Mouse (Mus musculus) embryonic facial prominence, embryonic 15.5 days (tissue): ENCODE data around the gene Atp2a1. TPM values are rescaled to one million over a fixed set of nuclear protein-coding genes. Genes with fewer than 3 reads are reported as not detected.
A peak's percentile ranks its signal among the peaks of the same experiment; 100 is the strongest.

Experiments
- ATAC-seq: fragments of 200-750 bp; cut with Nextera tagmentation; 2 replicates; pipeline ENCODE4 v1.8.0; 2017; ENCODE audit warnings: low read depth, moderate TSS enrichment; ENCODE audit not compliant: insufficient number of reproducible peaks, low FRiP score, low TSS enrichment
- H3K27ac ChIP-seq: fragments of 300-500 bp; sonication (generic); replicated peaks from 2 replicates; pipeline ENCODE4 v1.5.1; 2015; ENCODE audit warnings: mild to moderate bottlenecking, inconsistent platforms
- H3K27me3 ChIP-seq: fragments of 300-500 bp; sonication (generic); 2 replicates; pipeline ENCODE4 v1.6.1; 2015; ENCODE audit warnings: inconsistent platforms
- H3K36me3 ChIP-seq: fragments of 300-500 bp; sonication (generic); 2 replicates; pipeline ENCODE4 v1.6.1; 2015; ENCODE audit warnings: mild to moderate bottlenecking, inconsistent platforms
- H3K4me1 ChIP-seq: fragments of 300-500 bp; sonication (generic); 2 replicates; pipeline ENCODE4 v1.6.1; 2015; ENCODE audit warnings: inconsistent platforms
- H3K4me2 ChIP-seq: fragments of 300-500 bp; sonication (generic); replicated peaks from 2 replicates; pipeline ENCODE4 v1.6.1; 2015; ENCODE audit warnings: mild to moderate bottlenecking, inconsistent platforms
- H3K4me3 ChIP-seq: fragments of 300-500 bp; sonication (generic); replicated peaks from 2 replicates; pipeline ENCODE4 v1.5.1; 2015; ENCODE audit warnings: mild to moderate bottlenecking, inconsistent platforms
- H3K9ac ChIP-seq: fragments of 300-500 bp; sonication (generic); 2 replicates; pipeline ENCODE4 v1.6.1; 2015; ENCODE audit warnings: inconsistent platforms
- H3K9me3 ChIP-seq: fragments of 300-500 bp; sonication (generic); replicated peaks from 2 replicates; pipeline ENCODE4 v1.6.1; 2016; ENCODE audit warnings: inconsistent platforms
- WGBS: fragments of 180-500 bp; shearing (Covaris S2); methylation state at CpG from one replicate; pipeline ENCODE4 v1.1.7; 2015; 5-methylcytosine and 5-hydroxymethylcytosine counted together
- polyA plus RNA-seq: library from polyadenylated mRNA; unstranded; fragments of >200 nt; fragmentation: Nextera tagmentation; extraction: Ambion mirVana; gene quantifications from 2 replicates; pipeline ENCODE4 v1.2.1, GENCODE M21; 2015

Gene Atp2a1
- polyA plus RNA-seq, 1 experiment from 2014 or later = 103 TPM

GRCm38 (mm10) chr7:126428631-126429502 lies 34.0 kb downstream of the Atp2a1 start, which contains the start of gene Rabep2:
Gene Rabep2 (plus strand): TSS chr7:126428759.
- H3K27ac ChIP-seq = peak within 1 kb of the TSS; percentile 96
- H3K4me1 ChIP-seq = peaks cover 18% of the 10 kb centered on the region
- H3K4me3 ChIP-seq = peak within 1 kb of the TSS; percentile 80
- peak within 1 kb of the TSS; percentile 61 for H3K9ac ChIP-seq
- peak within 1 kb of the TSS; percentile 85 for H3K4me2 ChIP-seq
- peak; percentile 92 for ATAC-seq
- H3K36me3 ChIP-seq = peaks cover 4% of the 10 kb centered on the region
- WGBS = under 1% methylated on average over 81 of the region's 82 CpGs
- no peaks in the 10 kb centered on the region for H3K27me3 ChIP-seq
- no peaks in the 10 kb centered on the region for H3K9me3 ChIP-seq

GRCm38 (mm10) chr7:126428154-126428553 lies 34.8 kb downstream of the Atp2a1 start:
- WGBS = 20% methylated on average over 4 of the region's 4 CpGs
- Histone ChIP-seq H3K4me1 (peaks cover 18% of the 10 kb centered on the region), H3K27me3 (no peaks in the 10 kb centered on the region), H3K9me3 (no peaks in the 10 kb centered on the region), H3K4me3 (peak overlapping the region; percentile 80), H3K4me2 (peak overlapping the region; percentile 85), H3K9ac (peak overlapping the region; percentile 61), H3K36me3 (peaks cover 4% of the 10 kb centered on the region), H3K27ac (peak overlapping the region; percentile 96)
- no peak for ATAC-seq

- Histone ChIP-seq H3K4me2 (no peak overlapping the region), H3K9me3 (no peaks in the 10 kb centered on the region), H3K4me3 (no peak overlapping the region), H3K9ac (no peak overlapping the region), H3K36me3 (peaks cover 4% of the 10 kb centered on the region), H3K4me1 (peaks cover 18% of the 10 kb centered on the region), H3K27ac (0 out of 2 replicates have a peak overlapping the region, but pooled peaks have one; percentile 96), H3K27me3 (no peaks in the 10 kb centered on the region)
- no peak for ATAC-seq
- 46% methylated on average over 12 of the region's 13 CpGs for WGBS
Observed at GRCm38 (mm10) chr7:126427323-126427860, 35.5 kb downstream of the Atp2a1 start.

GRCm38 (mm10) chr7:126424161-126424560 lies 38.7 kb downstream of the Atp2a1 start:
- Histone ChIP-seq H3K9me3 (no peaks in the 10 kb centered on the region), H3K4me1 (peaks cover 10% of the 10 kb centered on the region), H3K4me2 (no peak overlapping the region), H3K36me3 (no peaks in the 10 kb centered on the region), H3K9ac (no peak overlapping the region), H3K27ac (no peak overlapping the region), H3K27me3 (no peaks in the 10 kb centered on the region), H3K4me3 (no peak overlapping the region)
- 76% methylated on average over 6 of the region's 6 CpGs for WGBS
- no peak for ATAC-seq

GRCm38 (mm10) chr7:126421756-126422155 lies 41.2 kb downstream of the Atp2a1 start:
- H3K4me2 ChIP-seq = no peak overlapping the region
- H3K4me1 ChIP-seq = no peaks in the 10 kb centered on the region
- no peaks in the 10 kb centered on the region for H3K36me3 ChIP-seq
- H3K4me3 ChIP-seq = no peak overlapping the region
- no peaks in the 10 kb centered on the region for H3K27me3 ChIP-seq
- H3K9me3 ChIP-seq = no peaks in the 10 kb centered on the region
- no peak for ATAC-seq
- 79% methylated on average over 5 of the region's 5 CpGs for WGBS
- no peak overlapping the region for H3K27ac ChIP-seq
- no peak overlapping the region for H3K9ac ChIP-seq

GRCm38 (mm10) chr7:126418496-126418895 lies 44.4 kb downstream of the Atp2a1 start:
- H3K9me3 ChIP-seq = no peaks in the 10 kb centered on the region
- no peak overlapping the region for H3K4me2 ChIP-seq
- whole genome bisulfite sequencing = 42% methylated on average over 3 of the region's 3 CpGs
- ATAC-seq = no peak
- no peaks in the 10 kb centered on the region for H3K27me3 ChIP-seq
- H3K9ac ChIP-seq = no peak overlapping the region
- no peak overlapping the region for H3K27ac ChIP-seq
- H3K36me3 ChIP-seq = no peaks in the 10 kb centered on the region
- H3K4me3 ChIP-seq = no peak overlapping the region
- H3K4me1 ChIP-seq = no peaks in the 10 kb centered on the region

- no peaks in the 10 kb centered on the region for H3K36me3 ChIP-seq
- no peak for ATAC-seq
- H3K27ac ChIP-seq = no peak overlapping the region
- H3K9me3 ChIP-seq = no peaks in the 10 kb centered on the region
- H3K4me1 ChIP-seq = no peaks in the 10 kb centered on the region
- 82% methylated on average over 4 of the region's 4 CpGs for WGBS
- H3K4me3 ChIP-seq = no peak overlapping the region
- no peak overlapping the region for H3K4me2 ChIP-seq
- no peaks in the 10 kb centered on the region for H3K27me3 ChIP-seq
- no peak overlapping the region for H3K9ac ChIP-seq
Observed at GRCm38 (mm10) chr7:126417606-126418005, 45.3 kb downstream of the Atp2a1 start.

- no peaks in the 10 kb centered on the region for H3K9me3 ChIP-seq
- H3K9ac ChIP-seq = no peak overlapping the region
- H3K4me2 ChIP-seq = no peak overlapping the region
- no peak overlapping the region for H3K4me3 ChIP-seq
- ATAC-seq = no peak
- H3K4me1 ChIP-seq = no peaks in the 10 kb centered on the region
- no peaks in the 10 kb centered on the region for H3K27me3 ChIP-seq
- H3K36me3 ChIP-seq = no peaks in the 10 kb centered on the region
- WGBS = 35% methylated on average over 8 of the region's 8 CpGs
- H3K27ac ChIP-seq = no peak overlapping the region
Observed at GRCm38 (mm10) chr7:126417045-126417444, 45.9 kb downstream of the Atp2a1 start.

GRCm38 (mm10) chr7:126416615-126417014 lies 46.3 kb downstream of the Atp2a1 start:
- no peaks in the 10 kb centered on the region for H3K4me1 ChIP-seq
- H3K9ac ChIP-seq = no peak overlapping the region
- H3K27ac ChIP-seq = no peak overlapping the region
- ATAC-seq = no peak
- no peaks in the 10 kb centered on the region for H3K27me3 ChIP-seq
- H3K4me3 ChIP-seq = no peak overlapping the region
- H3K36me3 ChIP-seq = no peaks in the 10 kb centered on the region
- H3K4me2 ChIP-seq = no peak overlapping the region
- 53% methylated on average over 2 of the region's 2 CpGs for WGBS
- H3K9me3 ChIP-seq = no peaks in the 10 kb centered on the region

GRCm38 (mm10) chr7:126414725-126415124 lies 48.2 kb downstream of the Atp2a1 start, which contains the start of gene Cd19:
Gene Cd19 (minus strand): TSS chr7:126414889.
- Histone ChIP-seq H3K4me2 (no peak within 1 kb of the TSS), H3K27ac (no peak within 1 kb of the TSS), H3K9me3 (no peaks in the 10 kb centered on the region), H3K9ac (no peak within 1 kb of the TSS), H3K36me3 (no peaks in the 10 kb centered on the region), H3K4me1 (no peaks in the 10 kb centered on the region), H3K4me3 (no peak within 1 kb of the TSS), H3K27me3 (no peaks in the 10 kb centered on the region)
- 82% methylated on average over 6 of the region's 6 CpGs for WGBS
- no peak for ATAC-seq

- no peak overlapping the region for H3K4me2 ChIP-seq
- no peak overlapping the region for H3K9ac ChIP-seq
- WGBS = 90% methylated on average over 4 of the region's 4 CpGs
- no peaks in the 10 kb centered on the region for H3K36me3 ChIP-seq
- H3K9me3 ChIP-seq = no peaks in the 10 kb centered on the region
- no peaks in the 10 kb centered on the region for H3K4me1 ChIP-seq
- ATAC-seq = no peak
- no peak overlapping the region for H3K27ac ChIP-seq
- H3K27me3 ChIP-seq = no peaks in the 10 kb centered on the region
- no peak overlapping the region for H3K4me3 ChIP-seq
Observed at GRCm38 (mm10) chr7:126411061-126411460, 51.8 kb downstream of the Atp2a1 start.
